Mouse (Mus musculus) T-cell, adult 2 months (primary cell): Measurements from ENCODE around the gene Skint9.
"Not testable (repeated sequence)": the region's sequence is repeated elsewhere in the genome, so short reads cannot be mapped to it uniquely, and the experiment has no call there.

Source experiments
- DNase-seq: peaks from one replicate; pipeline ENCODE4 v3.0.0; 2022; ENCODE audit warnings: low spot score

Skint9 gene

GRCm38 (mm10) chr4:112433885-112434284 is at the start of gene Skint9:
Skint9 (minus strand) TSS chr4:112433985.
- DNase-seq, result no peak

- DNase-seq, result no peak
These were observed 1.1 kb downstream of the Skint9 start for GRCm38 (mm10) chr4:112432685-112433084.

- no peak for DNase-seq
These were observed 1.6 kb downstream of the Skint9 start for GRCm38 (mm10) chr4:112432223-112432622.

GRCm38 (mm10) chr4:112349111-112349510 is 84.7 kb downstream of the Skint9 start:
- not testable (repeated sequence) for DNase-seq
